Mouse (Mus musculus): ENCODE data around the gene Tfpt.

- TF ChIP-seq POLR2A (IDR thresholded peaks at IDR 0.05; ENCODE audit: borderline replicate concordance, control insufficient read depth, low read depth, low read length) (no peak), CTCF (IDR thresholded peaks at IDR 0.05; ENCODE audit: control insufficient read depth, insufficient read depth, low read length) (no peak)
Observed at GRCm38 (mm10) chr7:3609082-3609481, 20.6 kb downstream of the Tfpt start.
